ENCODE assay signal across 8 mouse cellular contexts in genomic region chr15:96641111-96641820, GRCm38 (mm10). TPM values are rescaled to one million over a fixed set of nuclear protein-coding genes. Genes with fewer than 3 reads are reported as not detected.
DNase-seq lines count a peak whose midpoint lies in the region; ATAC-seq lines count a peak whose summit lies in the region.

No protein-coding gene starts in this region.

- H3K36me3 ChIP-seq in hindbrain, embryonic 16.5 days (ENCODE audit: control insufficient read depth, insufficient read depth, low read length), result no peaks in the 10 kb centered on the region

- H3K27me3 ChIP-seq in hindbrain, embryonic 16.5 days (replicated peaks; ENCODE audit: control insufficient read depth, insufficient read depth, low read length), result no peaks in the 10 kb centered on the region

- under 1% methylated on average over 63 of the region's 63 CpGs for WGBS in hindbrain, embryonic 16.5 days

- peak overlapping the region; percentile 100 for H3K27ac ChIP-seq in hindbrain, embryonic 16.5 days (ENCODE audit: low read depth, low read length)

- intact Hi-C loops in left cerebral cortex, postnatal 36 days (cut with DNase I), result loop anchor here (5.0 kb wide), 3 partner anchors 44 to 179 kb away; partner anchors contain the start of genes Scaf11 and Slc38a2

- peak; percentile 67 for DNase-seq in T-cell, adult 2 months (ENCODE audit: low spot score)
- peak; percentile 81 for DNase-seq in cerebellum, adult 9-10 months
- DNase-seq in forelimb bud, embryonic 11.5 days (ENCODE audit: low read depth, low spot score), result peak; percentile 81
- DNase-seq in left cerebral cortex, postnatal 36 days (ENCODE audit: low spot score in 2 of 2), result peak; percentile 75 to 78
- DNase-seq in right cerebral cortex, postnatal 10 days (ENCODE audit: low spot score in 2 of 2), result peak; percentile 84 to 87
- peak; percentile 73 for DNase-seq in yolk sac, embryonic 10.5 days (ENCODE audit: low spot score)

- H3K4me3 ChIP-seq in hindbrain, embryonic 16.5 days (ENCODE audit: low read length), result peak overlapping the region; percentile 92

- H3K9me3 ChIP-seq in hindbrain, embryonic 16.5 days (ENCODE audit: control insufficient read depth, low read length), result no peaks in the 10 kb centered on the region

- peak; percentile 53 for ATAC-seq in hindbrain, embryonic 16.5 days
- peak; percentile 34 for ATAC-seq in megakaryocyte-erythroid progenitor cell, adult 5-6 weeks (replicated peaks; ENCODE audit: low FRiP score, low TSS enrichment, poor library complexity, severe bottlenecking)

- H3K4me2 ChIP-seq in hindbrain, embryonic 16.5 days (ENCODE audit: low read length), result peak overlapping the region; percentile 87

- peak overlapping the region; percentile 100 for H3K9ac ChIP-seq in hindbrain, embryonic 16.5 days (ENCODE audit: low read depth, low read length)

- H3K4me1 ChIP-seq in hindbrain, embryonic 16.5 days (ENCODE audit: control insufficient read depth, insufficient read depth, low read depth, low read length), result peaks cover 25% of the 10 kb centered on the region

RNA-seq across cellular contexts. Expression of gene Slc38a1, which starts 1.4 kb away (rescaled TPM):
- polyA plus RNA-seq in hindbrain, embryonic 16.5 days (2015; fragmentation: Nextera tagmentation; extraction: Ambion mirVana), result 127 and 139 TPM in 2 replicates
- 100 to 1,000 TPM; 103 TPM for total RNA-seq in left cerebral cortex, postnatal 36 days (2021)
- 63.5 and 84.0 TPM in 2 replicates for total RNA-seq in megakaryocyte-erythroid progenitor cell, adult 5-6 weeks (2014; fragmentation: Nextera tagmentation)
- 51.3 and 52.2 TPM in 2 replicates for total RNA-seq in megakaryocyte-erythroid progenitor cell, adult 5-6 weeks (2017)

RNA-seq across cellular contexts. Expression of gene Slc38a2, which starts 58.3 kb away (rescaled TPM):
- polyA plus RNA-seq in hindbrain, embryonic 16.5 days (2015; fragmentation: Nextera tagmentation; extraction: Ambion mirVana), result 87.4 and 111 TPM in 2 replicates
- 10 to 100 TPM; 76.0 to 96.7 TPM for total RNA-seq in left cerebral cortex, postnatal 36 days (2021)
- 86.7 and 86.9 TPM in 2 replicates for total RNA-seq in megakaryocyte-erythroid progenitor cell, adult 5-6 weeks (2014; fragmentation: Nextera tagmentation)
- 75.3 and 82.3 TPM in 2 replicates for total RNA-seq in megakaryocyte-erythroid progenitor cell, adult 5-6 weeks (2017)

Comparison
In these comparisons a context has a peak if more than half of its experiments do, and no peak if none do; other contexts are left out.
1. Peak in every context shown above with its lines: DNase-seq, ATAC-seq, H3K4me3 ChIP-seq and H3K27ac ChIP-seq.